Mouse (Mus musculus): Measurements from ENCODE around the gene Ddah1. TPM values are rescaled to one million over a fixed set of nuclear protein-coding genes. Genes with fewer than 3 reads are reported as not detected.
A peak's percentile ranks its signal among the peaks of the same experiment; 100 is the strongest.

The Ddah1 gene
- polyA plus RNA-seq, 1 experiment from 2014 or later, result 55.7 TPM

DNA sequence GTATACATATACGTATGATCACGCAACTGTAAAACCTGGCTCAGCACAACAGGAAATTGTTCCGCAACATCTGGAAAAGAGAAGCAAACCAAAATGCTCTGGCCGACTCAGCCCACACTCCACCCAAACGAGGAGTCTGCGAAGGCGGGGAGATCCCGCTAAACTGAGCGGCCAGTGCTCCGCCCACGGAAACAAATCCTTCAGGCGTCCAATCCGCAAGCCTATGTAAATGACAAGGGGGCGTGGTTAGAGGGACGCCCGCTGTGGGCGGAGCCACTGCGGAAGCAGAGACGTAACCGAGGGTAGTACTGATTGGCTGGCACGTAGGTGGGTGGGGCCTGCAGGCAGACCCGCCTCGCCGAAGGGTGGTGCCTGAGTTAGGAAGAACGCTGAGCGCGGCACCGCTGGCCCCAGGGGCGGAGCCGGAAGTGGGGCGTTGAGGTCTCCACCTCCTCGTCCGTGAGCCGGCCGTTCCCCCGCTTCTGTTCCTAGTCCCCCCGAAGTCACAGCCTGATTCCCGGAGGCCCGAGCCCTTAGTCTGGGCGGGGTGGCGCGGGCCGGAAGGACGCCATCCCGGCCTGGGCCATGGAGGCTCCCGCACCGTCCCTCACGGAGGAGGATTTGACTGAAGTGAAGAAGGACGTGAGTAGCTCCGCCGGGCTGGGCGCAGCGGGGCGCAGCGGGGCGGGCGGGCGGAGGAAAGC, 165.6 kb downstream of the Ddah1 start:
- WGBS, result under 1% methylated on average over 58 of the region's 58 CpGs
- ATAC-seq (ENCODE audit: low FRiP score, low read depth), result peak; percentile 100
- Histone ChIP-seq H3K36me3 (peaks cover 8% of the 10 kb centered on the region), H3K27me3 (no peaks in the 10 kb centered on the region), H3K4me1 (peaks cover 19% of the 10 kb centered on the region), H3K9me3 (peaks cover under 1% of the 10 kb centered on the region; the same call in 1 of the 2 replicates), H3K27ac (peak overlapping the region; percentile 91), H3K4me2 (replicated peaks) (peak overlapping the region; percentile 69), H3K4me3 (peak overlapping the region; percentile 90), H3K9ac (peak overlapping the region; percentile 91)

DNA sequence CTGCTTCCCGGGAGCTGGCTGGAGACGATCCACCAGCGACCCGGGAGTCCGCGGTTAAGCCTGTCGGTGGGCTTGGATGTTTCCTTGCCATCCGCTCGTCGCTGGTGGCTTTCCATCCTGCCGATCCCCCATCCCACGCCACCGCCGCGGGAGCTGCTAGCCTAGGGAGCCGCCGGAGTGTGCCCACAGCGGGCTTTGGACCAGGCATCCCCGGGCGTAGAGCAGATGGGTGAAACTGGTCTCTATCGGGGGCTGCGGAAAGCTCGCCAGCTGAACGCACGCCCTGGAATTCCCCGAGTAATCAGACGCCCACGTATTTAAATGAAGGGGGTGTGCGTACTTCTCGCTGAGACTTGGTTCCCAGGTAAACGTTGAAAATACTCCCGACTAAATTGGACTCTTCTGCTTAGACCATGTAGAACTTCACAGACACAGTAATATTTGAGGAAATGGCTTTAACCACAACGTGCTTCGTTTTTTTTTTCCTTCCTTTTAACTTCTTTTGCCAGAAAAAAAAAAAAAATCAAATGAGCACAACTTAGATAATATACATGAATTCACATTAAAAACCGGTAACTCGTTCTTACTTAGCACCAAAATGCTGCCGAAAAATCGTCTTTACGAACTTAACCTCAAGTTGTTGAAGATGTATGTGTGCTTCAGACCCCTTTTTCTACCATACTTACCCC, 166.3 kb downstream of the Ddah1 start:
- WGBS, result 3% methylated on average over 39 of the region's 39 CpGs

DNA sequence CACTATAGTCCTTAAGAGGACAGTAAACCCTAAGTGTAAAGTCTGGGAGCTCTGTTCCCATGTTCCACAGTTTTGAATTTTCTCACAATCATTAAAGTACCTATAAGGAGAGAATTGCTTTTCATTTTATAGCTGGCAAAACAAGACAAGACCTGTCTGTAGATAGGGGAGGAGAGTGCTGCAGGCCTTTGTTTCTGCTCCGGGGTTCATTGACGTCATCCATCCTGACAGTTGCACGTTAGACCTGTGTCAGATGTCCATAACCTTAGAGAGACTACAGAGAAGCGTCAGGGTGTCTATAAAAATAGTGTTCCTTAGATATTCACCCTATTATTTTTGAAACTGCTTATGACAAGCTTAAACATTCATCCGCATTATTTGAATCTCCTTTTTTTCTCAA, 167.0 kb downstream of the Ddah1 start:
- 71% methylated on average over 5 of the region's 5 CpGs for WGBS
- Histone ChIP-seq H3K4me1 (peaks cover 23% of the 10 kb centered on the region), H3K9ac (peak overlapping the region; percentile 91), H3K27me3 (no peaks in the 10 kb centered on the region), H3K27ac (no peak overlapping the region), H3K36me3 (peaks cover 10% of the 10 kb centered on the region), H3K4me2 (replicated peaks) (peak overlapping the region; percentile 69), H3K9me3 (no peaks in the 10 kb centered on the region), H3K4me3 (peak overlapping the region; percentile 90)
- no peak for ATAC-seq (ENCODE audit: low FRiP score, low read depth)

More for the DNA sequence above, 166.3 kb downstream of the Ddah1 start:
- Histone ChIP-seq H3K36me3 (peaks cover 8% of the 10 kb centered on the region), H3K9ac (peak overlapping the region; percentile 91), H3K9me3 (no peaks in the 10 kb centered on the region), H3K4me2 (replicated peaks) (peak overlapping the region; percentile 69), H3K4me3 (peak overlapping the region; percentile 90), H3K27ac (peak overlapping the region; percentile 91), H3K4me1 (peaks cover 20% of the 10 kb centered on the region), H3K27me3 (no peaks in the 10 kb centered on the region)
- ATAC-seq (ENCODE audit: low FRiP score, low read depth), result no peak

DNA sequence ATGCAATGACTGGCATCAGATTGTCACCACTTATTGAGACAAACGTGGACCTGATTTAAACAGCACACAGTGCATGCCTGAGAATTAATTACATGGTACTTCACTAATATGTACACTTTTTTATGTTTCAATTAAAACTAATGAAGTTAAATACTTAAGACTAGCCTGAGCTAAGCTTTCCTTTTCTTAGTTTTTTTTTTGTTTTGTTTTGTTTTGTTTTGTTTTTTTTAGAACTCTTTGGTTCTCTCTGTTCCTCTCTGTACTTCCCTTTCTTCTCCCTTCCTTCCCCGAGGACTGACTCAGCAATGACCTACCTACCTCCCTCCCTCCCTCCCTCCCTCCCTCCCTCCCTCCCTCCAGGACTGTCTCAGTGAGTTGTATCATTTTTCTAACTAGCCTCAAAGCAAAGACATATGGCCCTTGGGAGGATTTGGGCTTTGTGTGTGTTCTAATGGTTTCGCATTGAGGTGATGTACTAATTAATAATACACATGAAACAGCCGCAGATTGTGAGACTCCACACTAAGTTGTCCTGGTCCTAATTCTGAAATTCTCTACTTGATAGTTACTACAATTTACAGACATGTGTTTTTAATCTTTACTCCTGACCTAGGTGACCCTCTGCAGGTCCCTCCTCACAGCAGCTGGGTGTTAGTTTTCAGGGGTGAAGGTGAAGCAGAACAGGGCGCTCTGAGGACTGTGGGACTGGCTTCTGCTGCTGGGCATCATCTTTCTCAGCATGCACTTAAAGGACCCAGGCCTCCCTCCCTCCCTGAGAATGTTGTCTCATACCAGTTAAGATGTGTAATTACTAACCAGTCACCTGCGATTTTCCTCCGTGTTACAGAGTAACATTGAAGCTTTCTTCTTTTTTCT, 171.3 kb downstream of the Ddah1 start:
- no peaks in the 10 kb centered on the region for H3K27me3 ChIP-seq
- no peak for ATAC-seq (ENCODE audit: low FRiP score, low read depth)
- no peak overlapping the region for H3K4me2 ChIP-seq (replicated peaks)
- H3K4me1 ChIP-seq, result peaks cover 19% of the 10 kb centered on the region
- H3K4me3 ChIP-seq, result no peak overlapping the region
- H3K27ac ChIP-seq, result no peak overlapping the region
- H3K36me3 ChIP-seq, result peaks cover 45% of the 10 kb centered on the region
- 26% methylated on average over 7 of the region's 7 CpGs for WGBS
- no peaks in the 10 kb centered on the region for H3K9me3 ChIP-seq
- no peak overlapping the region for H3K9ac ChIP-seq

DNA sequence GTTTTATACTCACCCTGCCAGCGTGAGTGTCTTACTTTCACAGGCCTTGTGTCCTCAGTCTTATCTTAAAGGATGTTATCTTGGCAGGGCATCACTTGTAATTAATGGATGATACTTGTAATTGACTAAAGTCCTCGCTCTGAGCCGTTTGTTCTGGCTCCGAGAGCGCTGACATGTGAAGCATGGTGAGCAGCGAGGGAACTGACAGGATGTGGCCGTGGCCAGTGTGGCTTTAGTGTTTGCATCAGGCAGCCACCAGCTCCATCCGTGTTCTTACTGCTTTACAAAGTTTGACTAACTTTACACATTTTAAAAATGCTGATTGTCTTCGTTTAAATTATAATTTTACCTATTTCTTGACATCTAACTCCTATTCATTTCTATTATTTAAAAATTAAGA, 175.4 kb downstream of the Ddah1 start:
- 80% methylated on average over 9 of the region's 9 CpGs for WGBS
- no peak overlapping the region for H3K27ac ChIP-seq

DNA sequence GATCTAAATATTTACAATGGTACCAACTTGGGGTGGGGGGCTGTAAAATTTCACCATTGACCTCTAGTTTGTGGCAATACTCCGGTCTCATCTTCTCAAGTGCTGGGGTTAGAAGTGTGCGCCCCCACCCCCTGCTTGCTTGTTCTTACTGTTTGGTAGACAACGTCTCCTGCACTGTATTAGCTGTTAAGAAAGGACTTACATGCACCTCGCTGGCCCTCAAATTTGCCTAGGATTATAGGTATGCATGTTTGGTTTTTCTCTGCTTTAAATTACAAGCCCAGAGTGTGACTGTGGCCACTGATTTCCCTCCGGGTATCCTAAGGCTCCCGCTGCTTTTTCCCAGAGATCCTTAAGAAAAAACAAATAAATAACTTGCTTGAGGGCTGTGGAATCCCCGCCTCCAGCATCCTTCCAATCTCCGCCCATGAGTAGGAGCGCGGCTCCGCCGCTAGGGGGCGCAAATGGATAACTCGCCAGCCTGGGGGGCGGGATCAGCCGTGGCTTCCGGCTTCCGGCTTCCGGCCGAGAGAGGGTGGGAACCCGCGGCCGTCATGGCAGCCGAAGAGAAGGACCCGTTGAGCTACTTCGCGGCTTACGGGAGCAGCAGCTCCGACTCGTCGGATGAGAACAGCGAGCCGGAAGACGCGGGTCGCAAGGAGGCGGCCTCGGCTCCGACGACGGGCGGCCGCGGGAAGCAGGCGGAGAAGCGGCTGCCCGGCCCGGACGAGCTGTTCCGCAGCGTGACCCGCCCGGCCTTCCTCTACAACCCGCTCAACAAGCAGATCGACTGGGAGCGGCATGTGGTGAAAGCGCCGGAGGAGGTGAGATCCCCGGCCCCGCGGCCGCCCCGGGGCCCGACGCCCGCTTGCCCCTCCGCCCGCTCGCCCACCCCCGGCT, 179.3 kb downstream of the Ddah1 start, which contains the start of gene 2410004B18Rik:
2410004B18Rik (plus strand) TSS at position 510 of the 900 bp plus-strand sequence.
- Histone ChIP-seq H3K36me3 (peaks cover 35% of the 10 kb centered on the region), H3K4me2 (replicated peaks) (peak within 1 kb of the TSS; percentile 71), H3K4me1 (peaks cover 31% of the 10 kb centered on the region), H3K9ac (peak within 1 kb of the TSS; percentile 97), H3K4me3 (peak within 1 kb of the TSS; percentile 99), H3K27ac (peak within 1 kb of the TSS; percentile 58; the same call in 1 of the 2 replicates), H3K27me3 (no peaks in the 10 kb centered on the region), H3K9me3 (no peaks in the 10 kb centered on the region)
- WGBS, result 1% methylated on average over 59 of the region's 70 CpGs
- peak; percentile 92 for ATAC-seq (ENCODE audit: low FRiP score, low read depth)

More for the DNA sequence above, 175.4 kb downstream of the Ddah1 start:
- Histone ChIP-seq H3K27me3 (no peaks in the 10 kb centered on the region), H3K9me3 (no peaks in the 10 kb centered on the region), H3K4me3 (no peak overlapping the region), H3K36me3 (peaks cover 38% of the 10 kb centered on the region), H3K4me1 (peaks cover 13% of the 10 kb centered on the region), H3K9ac (no peak overlapping the region), H3K4me2 (replicated peaks) (no peak overlapping the region)
- ATAC-seq (ENCODE audit: low FRiP score, low read depth), result no peak

DNA sequence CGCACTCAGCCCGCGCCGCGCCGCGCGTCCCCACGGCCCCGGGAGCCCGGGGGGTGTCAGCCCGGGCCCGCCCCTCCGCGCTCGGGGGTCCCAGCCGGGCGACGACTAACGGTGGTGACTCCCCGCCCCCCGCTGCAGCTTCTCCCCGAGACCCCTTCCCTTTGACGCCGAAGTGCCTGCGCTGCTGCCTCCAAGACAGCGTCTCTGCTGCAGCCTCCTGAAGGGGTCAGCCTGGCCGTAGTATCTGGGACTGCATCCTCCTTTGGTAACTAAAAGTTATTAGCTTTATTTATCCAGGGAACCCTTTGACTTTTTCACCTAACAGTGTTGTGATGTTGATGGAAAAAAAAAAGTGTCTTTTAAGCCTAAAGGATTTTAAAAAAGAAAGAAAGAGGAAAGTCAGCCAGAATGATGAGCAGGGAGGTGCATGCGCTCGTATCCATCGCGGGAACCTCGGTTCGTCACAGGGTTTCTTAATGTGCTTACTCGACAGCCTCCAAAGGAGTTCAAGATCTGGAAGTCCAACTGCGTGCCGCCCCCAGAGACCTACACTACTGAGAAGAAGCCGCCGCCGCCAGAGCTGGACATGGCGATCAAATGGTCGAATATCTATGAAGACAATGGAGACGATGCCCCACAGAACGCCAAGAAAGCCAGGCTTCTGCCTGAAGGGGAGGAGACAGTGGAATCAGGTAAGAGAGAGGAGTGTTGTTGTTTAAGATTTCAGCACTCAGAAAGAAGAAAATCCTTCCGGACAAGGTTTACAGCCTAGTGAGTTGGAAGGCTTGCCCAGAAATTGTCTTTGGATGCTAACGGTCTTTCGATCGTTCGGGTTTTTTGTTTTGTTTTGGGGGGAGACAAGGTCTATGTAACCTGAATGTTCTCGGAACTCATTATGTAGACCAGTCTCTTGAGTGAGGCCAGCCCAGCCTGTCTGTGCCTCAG, 180.2 kb downstream of the Ddah1 start:
- peaks cover 32% of the 10 kb centered on the region for H3K36me3 ChIP-seq
- H3K4me1 ChIP-seq, result peaks cover 36% of the 10 kb centered on the region
- peak overlapping the region; percentile 97 for H3K9ac ChIP-seq
- ATAC-seq (ENCODE audit: low FRiP score, low read depth), result 0 out of 2 replicates have a peak, but pooled peaks have one; percentile 6
- no peaks in the 10 kb centered on the region for H3K27me3 ChIP-seq
- peak overlapping the region; percentile 71 for H3K4me2 ChIP-seq (replicated peaks)
- peak overlapping the region; percentile 99 for H3K4me3 ChIP-seq
- no peaks in the 10 kb centered on the region for H3K9me3 ChIP-seq
- WGBS, result 21% methylated on average over 48 of the region's 50 CpGs
- H3K27ac ChIP-seq, result peak overlapping the region; percentile 58; the same call in 1 of the 2 replicates

DNA sequence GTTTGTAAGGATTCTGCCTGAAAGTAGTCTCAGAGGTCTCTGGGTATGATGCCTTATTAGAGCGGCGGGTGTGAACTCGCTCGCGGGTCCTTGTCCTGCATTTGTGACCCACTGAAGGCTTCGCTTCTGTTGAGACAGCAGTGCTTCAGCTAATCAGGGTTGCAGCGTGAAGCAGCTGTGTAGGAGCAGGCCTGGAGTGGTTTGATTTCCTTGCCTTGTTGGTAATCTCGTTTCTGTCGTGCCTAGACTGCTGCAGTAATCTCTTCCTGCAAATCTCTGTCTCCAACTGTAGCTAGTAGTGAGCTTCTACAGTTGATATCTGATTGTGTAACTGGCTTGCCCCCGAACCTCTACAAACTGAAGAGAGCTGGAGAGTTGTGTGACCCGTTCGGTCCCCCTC, 180.9 kb downstream of the Ddah1 start:
- 90% methylated on average over 12 of the region's 12 CpGs for WGBS
- peak overlapping the region; percentile 97; the same call in 1 of the 2 replicates for H3K9ac ChIP-seq

DNA sequence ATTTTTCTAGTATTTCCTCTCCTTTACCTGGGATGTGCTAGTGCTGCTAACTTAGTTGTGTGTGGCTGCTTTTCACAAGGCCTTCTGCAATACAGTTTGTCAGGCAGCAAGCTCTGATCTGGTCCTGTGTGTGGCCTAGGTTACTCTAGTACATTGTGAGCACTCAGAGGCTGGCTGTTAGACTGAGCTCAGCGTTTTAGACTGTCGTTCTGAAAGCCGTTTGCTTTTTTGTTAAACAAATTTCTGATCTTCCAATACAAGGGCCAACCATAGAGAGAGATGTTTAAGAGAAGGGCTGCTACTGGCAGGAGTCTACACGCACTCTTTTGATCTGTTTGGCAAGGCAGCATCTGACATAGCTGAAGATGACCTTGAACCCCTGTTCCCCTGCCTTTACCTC, 181.5 kb downstream of the Ddah1 start:
- no peak overlapping the region for H3K4me3 ChIP-seq
- no peaks in the 10 kb centered on the region for H3K27me3 ChIP-seq
- H3K9me3 ChIP-seq, result no peaks in the 10 kb centered on the region
- peaks cover 36% of the 10 kb centered on the region for H3K4me1 ChIP-seq
- H3K36me3 ChIP-seq, result peaks cover 33% of the 10 kb centered on the region
- WGBS, result 96% methylated on average over 4 of the region's 4 CpGs
- H3K27ac ChIP-seq, result no peak overlapping the region
- no peak for ATAC-seq (ENCODE audit: low FRiP score, low read depth)
- peak overlapping the region; percentile 26; the same call in 1 of the 2 replicates for H3K9ac ChIP-seq
- H3K4me2 ChIP-seq (replicated peaks), result peak overlapping the region; percentile 71

More for the DNA sequence above, 180.9 kb downstream of the Ddah1 start:
- H3K27ac ChIP-seq, result no peak overlapping the region
- peaks cover 31% of the 10 kb centered on the region for H3K36me3 ChIP-seq
- peaks cover 36% of the 10 kb centered on the region for H3K4me1 ChIP-seq
- H3K27me3 ChIP-seq, result no peaks in the 10 kb centered on the region
- ATAC-seq (ENCODE audit: low FRiP score, low read depth), result no peak
- H3K4me2 ChIP-seq (replicated peaks), result peak overlapping the region; percentile 71
- H3K9me3 ChIP-seq, result no peaks in the 10 kb centered on the region
- H3K4me3 ChIP-seq, result peak overlapping the region; percentile 99

DNA sequence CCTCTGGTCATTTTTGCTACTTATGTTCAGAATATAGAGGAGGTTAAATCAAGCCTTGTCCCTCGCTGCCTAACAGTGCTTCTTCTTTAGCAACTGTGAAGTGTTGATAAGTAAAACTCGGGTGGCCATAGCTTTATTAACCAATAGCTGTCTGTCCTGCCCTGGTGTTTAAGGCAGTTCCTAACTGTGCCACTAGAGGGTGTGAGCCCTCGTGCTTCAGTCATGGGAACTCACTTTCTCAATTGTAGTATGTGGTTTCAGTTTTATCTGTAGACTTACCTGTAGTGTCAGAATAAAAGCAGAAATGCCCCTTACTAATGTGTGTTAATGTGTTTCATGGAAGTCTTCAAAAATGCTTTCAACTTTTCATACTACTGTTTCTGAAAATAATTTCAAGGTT, 183.5 kb downstream of the Ddah1 start:
- 16% methylated on average over 3 of the region's 3 CpGs for WGBS
- Histone ChIP-seq H3K27me3 (no peaks in the 10 kb centered on the region), H3K4me2 (replicated peaks) (no peak overlapping the region), H3K36me3 (peaks cover 41% of the 10 kb centered on the region), H3K4me3 (no peak overlapping the region), H3K27ac (no peak overlapping the region), H3K9me3 (no peaks in the 10 kb centered on the region), H3K9ac (no peak overlapping the region), H3K4me1 (peaks cover 36% of the 10 kb centered on the region)
- no peak for ATAC-seq (ENCODE audit: low FRiP score, low read depth)

Data from limb, embryonic 13.5 days (tissue).